Mouse (Mus musculus) heart, adult 2 months (tissue): ENCODE measurements around the gene Arl5b. TPM values are rescaled to one million over a fixed set of nuclear protein-coding genes. Genes with fewer than 3 reads are reported as not detected.

ENCODE experiments used
- DNase-seq, 2 experiments: peaks; one replicate each; pipeline ENCODE4 v3.0.0; 2021
- H3K27ac ChIP-seq: fragments of 200-600 bp; 2 replicates; pipeline ENCODE4 v1.8.1; 2022
- H3K27me3 ChIP-seq: fragments of 200-500 bp; 2 replicates; pipeline ENCODE4 v1.6.1; 2012; ENCODE audit warnings: mild to moderate bottlenecking, low read length, inconsistent platforms, mixed read lengths; ENCODE audit not compliant: control insufficient read depth, insufficient read depth
- H3K36me3 ChIP-seq: fragments of 200-500 bp; 2 replicates; pipeline ENCODE4 v1.6.1; 2012; ENCODE audit warnings: low read length, inconsistent platforms; ENCODE audit not compliant: control insufficient read depth, insufficient read depth
- H3K4me1 ChIP-seq: fragments of 200-500 bp; 2 replicates; pipeline ENCODE4 v1.6.1; 2011; ENCODE audit warnings: low read length; ENCODE audit not compliant: control insufficient read depth, insufficient read depth
- H3K4me3 ChIP-seq: fragments of 200-600 bp; 2 replicates; pipeline ENCODE4 v1.8.1; 2022
- H3K79me2 ChIP-seq: fragments of 200-500 bp; replicated peaks from 2 replicates; pipeline ENCODE4 v1.6.1; 2012; ENCODE audit warnings: mild to moderate bottlenecking, inconsistent platforms, low read length, moderate library complexity, mixed read lengths; ENCODE audit not compliant: control insufficient read depth, insufficient read depth
- H3K9ac ChIP-seq: fragments of 200-500 bp; 2 replicates; pipeline ENCODE4 v1.6.1; 2012; ENCODE audit warnings: low read depth, mild to moderate bottlenecking, control low read depth, inconsistent platforms, low read length, mixed read lengths
- CTCF ChIP-seq: fragments of 200-600 bp; IDR thresholded peaks from 2 replicates; pipeline ENCODE4 v1.8.1; 2022; ENCODE audit warnings: antibody characterized with exemption, mild to moderate bottlenecking, moderate library complexity
- EP300 ChIP-seq: fragments of 200-500 bp; IDR thresholded peaks from 2 replicates; pipeline ENCODE4 v1.6.1; 2011; ENCODE audit warnings: low read depth, low read length, control low read depth; ENCODE audit not compliant: insufficient read depth
- POLR2A ChIP-seq: fragments of 200-500 bp; IDR thresholded peaks from 2 replicates; pipeline ENCODE4 v1.6.1; 2011; ENCODE audit warnings: mild to moderate bottlenecking, low read depth, low read length, control low read depth; ENCODE audit not compliant: insufficient read depth
- WGBS: fragments of 180-500 bp; shearing (Covaris S2); methylation state at CpG from one replicate; pipeline ENCODE4 v1.1.7; 2018; 5-methylcytosine and 5-hydroxymethylcytosine counted together
- intact Hi-C: fragments of 180-260 bp; cut with DNase I; formaldehyde crosslinking; loops from one replicate; pipeline ENCODE4 v1.15.1; 2025
- polyA plus RNA-seq: library from polyadenylated mRNA; depleted of rRNA; stranded (reverse); fragments of >200 nt; gene quantifications from 2 replicates; pipeline ENCODE4 v1.2.3, GENCODE M21; 2012; rRNA removed
- total RNA-seq, 2 experiments: library from RNA; stranded (reverse); gene quantifications; 2 replicates each; pipeline ENCODE4 v1.2.3; 2021

The Arl5b gene
- total and polyA plus RNA-seq, 3 experiments = 6.5 to 26.7 (median 26.5) TPM

DNA sequence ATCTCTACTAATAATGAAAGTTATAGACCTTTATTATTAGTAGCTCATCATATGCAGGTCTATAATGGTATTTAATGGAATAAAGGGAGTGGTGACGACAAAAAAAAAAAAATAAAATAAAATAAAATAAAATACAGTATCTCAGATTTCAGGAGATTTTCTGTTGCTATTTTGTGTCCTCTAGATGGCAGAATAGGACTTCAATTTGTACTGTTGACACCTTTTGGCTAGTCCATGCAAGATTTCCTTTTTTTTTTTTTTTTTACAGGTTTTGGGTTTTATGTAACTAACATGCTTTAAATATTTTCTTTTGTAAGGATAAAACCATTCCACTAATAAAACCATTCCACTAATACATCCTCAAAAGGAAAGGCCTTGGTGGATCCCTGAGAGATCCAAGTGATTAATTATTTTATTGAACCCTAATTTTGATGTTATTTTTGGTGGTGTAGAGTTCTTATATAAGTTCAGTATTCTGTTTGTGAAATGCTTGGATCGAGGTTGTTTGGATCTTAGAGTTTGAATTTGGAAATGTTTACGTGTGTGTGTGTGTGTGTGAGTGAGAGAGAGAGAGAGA lies 47.4 kb downstream of the Arl5b start:
- intact Hi-C loops = loop anchor here (10.0 kb wide), 1 partner anchor 1218 kb away; no protein-coding TSS in a partner anchor
- WGBS = 53% methylated on average over 3 of the region's 3 CpGs
- H3K4me3 ChIP-seq = no peak overlapping the region
- no peak overlapping the region for H3K27ac ChIP-seq
- H3K4me1 ChIP-seq = no peaks in the 10 kb centered on the region
- TF ChIP-seq CTCF (peak; percentile 66), EP300 (no peak)
- no peak overlapping the region for H3K9ac ChIP-seq
- H3K79me2 ChIP-seq = no peaks in the 10 kb centered on the region
- H3K36me3 ChIP-seq = no peaks in the 10 kb centered on the region
- DNase-seq = no peak
- H3K27me3 ChIP-seq = no peaks in the 10 kb centered on the region

DNA sequence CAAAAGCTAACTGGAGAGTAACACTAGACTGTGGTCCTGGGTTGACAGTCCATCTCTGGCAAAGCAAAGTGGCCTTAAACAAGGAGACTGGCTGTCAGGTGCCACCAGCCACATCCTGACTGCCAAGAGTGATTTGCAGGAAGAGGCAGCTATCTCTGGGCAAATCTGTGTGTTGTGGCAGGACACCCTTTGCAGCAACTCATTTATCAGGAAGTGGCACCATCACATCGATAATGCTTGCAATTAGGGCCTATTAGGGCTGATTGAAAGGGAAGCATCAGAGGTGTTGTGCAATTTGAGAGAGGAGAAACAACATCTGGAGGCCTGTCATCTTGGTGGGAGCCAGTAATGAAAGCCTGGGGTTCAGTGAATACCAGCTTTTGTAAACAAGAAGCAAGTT lies 55.2 kb downstream of the Arl5b start:
- Histone ChIP-seq H3K36me3 (no peaks in the 10 kb centered on the region), H3K27ac (no peak overlapping the region), H3K4me3 (no peak overlapping the region), H3K4me1 (no peaks in the 10 kb centered on the region), H3K79me2 (no peaks in the 10 kb centered on the region), H3K9ac (no peak overlapping the region), H3K27me3 (no peaks in the 10 kb centered on the region)
- WGBS = 28% methylated on average over 1 of the region's 1 CpGs
- no peak for DNase-seq
- intact Hi-C loops = no loop called here
- TF ChIP-seq EP300 (no peak), CTCF (no peak), POLR2A (no peak)

DNA sequence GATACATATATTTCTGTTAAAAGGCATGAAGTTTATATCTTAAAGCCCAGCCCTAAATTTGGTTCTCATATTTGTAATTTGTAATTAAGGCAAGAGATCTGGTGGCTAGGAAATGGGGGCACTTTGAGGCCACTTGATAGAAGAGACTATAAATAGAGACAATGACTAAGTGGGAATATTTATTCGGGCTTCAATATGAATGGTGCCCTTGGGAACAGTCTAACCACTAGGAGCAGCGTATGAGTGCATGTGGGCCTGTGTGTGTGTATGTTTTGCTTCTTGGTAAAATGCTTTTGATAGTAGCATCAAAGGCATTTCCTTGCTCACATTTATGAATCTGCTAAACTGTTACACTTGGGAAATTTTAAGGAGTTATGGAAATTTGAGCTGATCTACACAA lies 62.1 kb downstream of the Arl5b start:
- no peak overlapping the region for H3K4me3 ChIP-seq
- intact Hi-C loops = no loop called here
- no peak for TF ChIP-seq POLR2A
- peak; percentile 12; the same call in 1 of the 2 replicates for TF ChIP-seq CTCF
- H3K27me3 ChIP-seq = no peaks in the 10 kb centered on the region
- H3K9ac ChIP-seq = no peak overlapping the region
- no peaks in the 10 kb centered on the region for H3K4me1 ChIP-seq
- H3K79me2 ChIP-seq = no peaks in the 10 kb centered on the region
- no peaks in the 10 kb centered on the region for H3K36me3 ChIP-seq
- no peak for DNase-seq
- 8% methylated on average over 2 of the region's 2 CpGs for WGBS
- no peak overlapping the region for H3K27ac ChIP-seq

DNA sequence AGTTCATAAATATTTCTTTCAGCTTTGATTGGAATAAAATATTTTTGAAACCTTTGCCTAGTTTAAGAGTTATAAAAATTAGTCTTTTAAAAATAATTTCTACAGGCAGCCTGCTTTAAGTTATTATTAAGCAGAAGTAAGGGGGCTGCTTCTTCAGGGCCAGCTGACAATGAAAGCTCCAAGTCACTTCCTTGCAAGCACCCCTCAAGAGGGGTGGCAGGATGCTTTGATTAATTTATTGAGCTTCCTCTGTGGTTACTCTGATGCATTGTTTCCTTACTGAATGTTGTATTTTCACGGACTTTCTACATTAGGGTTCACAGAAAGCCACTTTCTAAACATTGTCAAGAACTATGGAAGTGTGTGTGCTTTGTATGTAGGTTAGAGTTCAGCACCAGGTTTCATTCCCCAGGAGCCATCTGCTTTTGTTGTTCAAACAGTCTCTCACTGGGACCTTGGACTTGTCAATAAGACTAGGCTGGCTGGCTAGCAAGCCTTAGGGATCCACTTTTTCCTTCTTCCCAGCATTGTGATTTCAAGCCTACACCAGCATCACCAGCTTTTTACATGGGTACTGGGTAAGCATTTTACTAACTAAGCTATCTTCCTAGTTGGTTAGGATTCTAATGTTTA lies 62.7 kb downstream of the Arl5b start:
- Histone ChIP-seq H3K79me2 (no peaks in the 10 kb centered on the region), H3K36me3 (no peaks in the 10 kb centered on the region), H3K27ac (no peak overlapping the region), H3K4me3 (no peak overlapping the region), H3K9ac (no peak overlapping the region), H3K4me1 (no peaks in the 10 kb centered on the region), H3K27me3 (no peaks in the 10 kb centered on the region)
- no peak for DNase-seq
- no peak for TF ChIP-seq POLR2A
- TF ChIP-seq EP300 = no peak
- TF ChIP-seq CTCF = no peak
- WGBS = 42% methylated on average over 1 of the region's 1 CpGs
- intact Hi-C loops = no loop called here

DNA sequence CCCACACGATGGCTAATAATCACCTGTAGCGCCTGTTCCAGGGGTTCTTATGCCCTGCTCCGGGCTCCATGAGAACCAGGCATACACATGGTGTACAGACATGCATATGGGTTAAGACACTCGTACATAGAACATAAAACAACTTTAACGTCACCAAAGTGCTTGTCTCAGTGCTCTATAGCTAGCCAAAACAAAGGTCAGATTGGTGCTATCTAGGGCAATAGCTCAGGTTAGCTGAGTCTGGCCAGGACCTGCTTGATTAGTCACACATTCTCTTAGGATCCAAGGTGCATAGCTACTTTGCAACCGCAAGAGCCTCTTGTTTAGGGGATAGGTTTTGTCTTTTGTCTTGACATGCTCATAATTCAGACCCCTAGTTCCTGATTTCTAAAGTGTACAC lies 63.5 kb downstream of the Arl5b start:
- Histone ChIP-seq H3K4me1 (no peaks in the 10 kb centered on the region), H3K27ac (no peak overlapping the region), H3K9ac (no peak overlapping the region), H3K27me3 (no peaks in the 10 kb centered on the region), H3K4me3 (no peak overlapping the region), H3K36me3 (no peaks in the 10 kb centered on the region), H3K79me2 (no peaks in the 10 kb centered on the region)
- no peak for TF ChIP-seq EP300
- TF ChIP-seq POLR2A = no peak
- TF ChIP-seq CTCF = no peak
- WGBS = 83% methylated on average over 6 of the region's 6 CpGs
- intact Hi-C loops = no loop called here
- no peak for DNase-seq

DNA sequence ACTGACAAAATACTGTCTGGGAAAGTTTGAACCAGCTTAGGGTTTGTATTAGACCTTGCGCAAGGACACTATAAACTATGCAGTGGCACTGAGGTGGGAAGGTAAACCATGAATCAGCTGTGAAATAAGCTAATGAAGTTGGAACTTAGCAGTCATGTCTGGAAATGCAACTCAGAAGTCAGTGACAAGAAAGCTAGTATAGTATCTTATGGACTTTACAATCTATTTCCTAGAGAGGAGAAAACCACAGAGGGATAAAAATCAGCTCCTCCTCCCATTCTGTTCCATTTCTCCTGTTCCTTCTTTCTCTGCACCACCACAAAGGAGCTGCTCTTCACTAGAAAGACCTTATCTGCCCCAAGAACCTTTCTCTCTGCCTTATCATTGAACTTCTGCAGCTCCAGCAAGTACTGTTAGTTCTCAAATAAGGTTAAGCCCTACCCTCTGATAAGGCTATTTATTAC lies 72.1 kb downstream of the Arl5b start:
- intact Hi-C loops = no loop called here
- 94% methylated on average over 1 of the region's 1 CpGs for WGBS
- DNase-seq = no peak
- no peak overlapping the region for H3K27ac ChIP-seq
- H3K27me3 ChIP-seq = no peaks in the 10 kb centered on the region
- TF ChIP-seq POLR2A (no peak), CTCF (no peak), EP300 (no peak)
- no peak overlapping the region for H3K4me3 ChIP-seq
- H3K9ac ChIP-seq = no peak overlapping the region
- no peaks in the 10 kb centered on the region for H3K4me1 ChIP-seq
- no peaks in the 10 kb centered on the region for H3K79me2 ChIP-seq
- H3K36me3 ChIP-seq = no peaks in the 10 kb centered on the region

Other genes starting within 250 kb of the Arl5b start
- gene Nsun6, start 5.7 kb downstream of the Arl5b start, total RNA-seq = 1 to 10 TPM; 4.3 to 4.5 TPM
- gene Nsun6, start 5.7 kb downstream of the Arl5b start, polyA plus RNA-seq = 0.94 and 2.2 TPM in 2 replicates